Mouse (Mus musculus): Measurements from ENCODE around the gene Cpsf3. TPM values are rescaled to one million over a fixed set of nuclear protein-coding genes. Genes with fewer than 3 reads are reported as not detected.

The Cpsf3 gene
- polyA plus RNA-seq, 1 experiment from 2014 or later, result 30.3 TPM

GRCm38 (mm10) chr12:21318143-21318895, 33.1 kb downstream of the Cpsf3 start:
- H3K27ac ChIP-seq (ENCODE audit: low read depth), result no peak overlapping the region
- 79% methylated on average over 12 of the region's 12 CpGs for WGBS (ENCODE audit: insufficient replicate concordance)
- DNase-seq (peak; percentile 70), ATAC-seq (no peak)
- H3K4me2 ChIP-seq (ENCODE audit: low read depth, low read length), result no peak overlapping the region
- peaks cover 19% of the 10 kb centered on the region for H3K4me1 ChIP-seq (ENCODE audit: insufficient read depth)
- peaks cover 40% of the 10 kb centered on the region for H3K36me3 ChIP-seq (replicated peaks; ENCODE audit: insufficient read depth, low read length)
- H3K9ac ChIP-seq (replicated peaks), result no peak overlapping the region
- TF ChIP-seq EP300 (IDR thresholded peaks at IDR 0.05; ENCODE audit: low read depth) (no peak), CTCF (IDR thresholded peaks at IDR 0.05; ENCODE audit: low read depth) (peak; percentile 87)
- H3K4me3 ChIP-seq (ENCODE audit: low read depth, low read length), result no peak overlapping the region
- no peaks in the 10 kb centered on the region for H3K27me3 ChIP-seq (ENCODE audit: insufficient read depth, low read length)
- H3K9me3 ChIP-seq (ENCODE audit: low read length), result no peaks in the 10 kb centered on the region

- ATAC-seq, result no peak
- no peaks in the 10 kb centered on the region for H3K27me3 ChIP-seq (ENCODE audit: insufficient read depth, low read length)
- H3K9me3 ChIP-seq (ENCODE audit: low read length), result no peaks in the 10 kb centered on the region
- H3K27ac ChIP-seq (ENCODE audit: low read depth), result no peak overlapping the region
- 75% methylated on average over 4 of the region's 4 CpGs for WGBS (ENCODE audit: insufficient replicate concordance)
- no peak for TF ChIP-seq EP300 (IDR thresholded peaks at IDR 0.05; ENCODE audit: low read depth)
- no peak for TF ChIP-seq CTCF (IDR thresholded peaks at IDR 0.05; ENCODE audit: low read depth)
- DNase-seq, result no peak
- H3K4me3 ChIP-seq (ENCODE audit: low read depth, low read length), result no peak overlapping the region
- no peak overlapping the region for H3K4me2 ChIP-seq (ENCODE audit: low read depth, low read length)
- peaks cover 19% of the 10 kb centered on the region for H3K4me1 ChIP-seq (ENCODE audit: insufficient read depth)
- H3K36me3 ChIP-seq (replicated peaks; ENCODE audit: insufficient read depth, low read length), result peaks cover 28% of the 10 kb centered on the region
- no peak overlapping the region for H3K9ac ChIP-seq (replicated peaks)
Observed at GRCm38 (mm10) chr12:21320317-21320716, 35.1 kb downstream of the Cpsf3 start.

- no peaks in the 10 kb centered on the region for H3K27me3 ChIP-seq (ENCODE audit: insufficient read depth, low read length)
- no peaks in the 10 kb centered on the region for H3K9me3 ChIP-seq (ENCODE audit: low read length)
- TF ChIP-seq CTCF (IDR thresholded peaks at IDR 0.05; ENCODE audit: low read depth) (no peak), EP300 (IDR thresholded peaks at IDR 0.05; ENCODE audit: low read depth) (no peak)
- 71% methylated on average over 9 of the region's 9 CpGs for WGBS (ENCODE audit: insufficient replicate concordance)
- no peak for DNase-seq
- no peak overlapping the region for H3K4me3 ChIP-seq (ENCODE audit: low read depth, low read length)
- H3K9ac ChIP-seq (replicated peaks), result no peak overlapping the region
- no peak overlapping the region for H3K4me2 ChIP-seq (ENCODE audit: low read depth, low read length)
- peaks cover 34% of the 10 kb centered on the region for H3K36me3 ChIP-seq (replicated peaks; ENCODE audit: insufficient read depth, low read length)
- H3K27ac ChIP-seq (ENCODE audit: low read depth), result no peak overlapping the region
- no peak for ATAC-seq
- peaks cover 15% of the 10 kb centered on the region for H3K4me1 ChIP-seq (ENCODE audit: insufficient read depth)
Observed at GRCm38 (mm10) chr12:21321170-21321569, 36.0 kb downstream of the Cpsf3 start.

GRCm38 (mm10) chr12:21322296-21322695, 37.1 kb downstream of the Cpsf3 start:
- WGBS (ENCODE audit: insufficient replicate concordance), result 75% methylated on average over 4 of the region's 4 CpGs
- no peak overlapping the region for H3K27ac ChIP-seq (ENCODE audit: low read depth)
- H3K4me3 ChIP-seq (ENCODE audit: low read depth, low read length), result no peak overlapping the region
- H3K9ac ChIP-seq (replicated peaks), result no peak overlapping the region
- ATAC-seq (no peak), DNase-seq (no peak)
- no peak for TF ChIP-seq EP300 (IDR thresholded peaks at IDR 0.05; ENCODE audit: low read depth)
- TF ChIP-seq CTCF (IDR thresholded peaks at IDR 0.05; ENCODE audit: low read depth), result no peak
- H3K9me3 ChIP-seq (ENCODE audit: low read length), result no peaks in the 10 kb centered on the region
- peaks cover 45% of the 10 kb centered on the region for H3K36me3 ChIP-seq (replicated peaks; ENCODE audit: insufficient read depth, low read length)
- H3K4me1 ChIP-seq (ENCODE audit: insufficient read depth), result peaks cover 10% of the 10 kb centered on the region
- H3K4me2 ChIP-seq (ENCODE audit: low read depth, low read length), result no peak overlapping the region
- no peaks in the 10 kb centered on the region for H3K27me3 ChIP-seq (ENCODE audit: insufficient read depth, low read length)

- no peak overlapping the region for H3K4me2 ChIP-seq (ENCODE audit: low read depth, low read length)
- WGBS (ENCODE audit: insufficient replicate concordance), result 79% methylated on average over 9 of the region's 9 CpGs
- peaks cover 5% of the 10 kb centered on the region for H3K4me1 ChIP-seq (ENCODE audit: insufficient read depth)
- H3K4me3 ChIP-seq (ENCODE audit: low read depth, low read length), result no peak overlapping the region
- no peak for ATAC-seq
- H3K9me3 ChIP-seq (ENCODE audit: low read length), result no peaks in the 10 kb centered on the region
- peaks cover 50% of the 10 kb centered on the region for H3K36me3 ChIP-seq (replicated peaks; ENCODE audit: insufficient read depth, low read length)
- H3K27me3 ChIP-seq (ENCODE audit: insufficient read depth, low read length), result no peaks in the 10 kb centered on the region
- no peak overlapping the region for H3K9ac ChIP-seq (replicated peaks)
- DNase-seq, result no peak
- TF ChIP-seq EP300 (IDR thresholded peaks at IDR 0.05; ENCODE audit: low read depth), result no peak
- no peak for TF ChIP-seq CTCF (IDR thresholded peaks at IDR 0.05; ENCODE audit: low read depth)
- no peak overlapping the region for H3K27ac ChIP-seq (ENCODE audit: low read depth)
Observed at GRCm38 (mm10) chr12:21322856-21323255, 37.7 kb downstream of the Cpsf3 start.

GRCm38 (mm10) chr12:21324101-21324500, 38.9 kb downstream of the Cpsf3 start:
- H3K4me3 ChIP-seq (ENCODE audit: low read depth, low read length), result no peak overlapping the region
- H3K27me3 ChIP-seq (ENCODE audit: insufficient read depth, low read length), result no peaks in the 10 kb centered on the region
- WGBS (ENCODE audit: insufficient replicate concordance), result 73% methylated on average over 5 of the region's 5 CpGs
- no peak overlapping the region for H3K27ac ChIP-seq (ENCODE audit: low read depth)
- no peak overlapping the region for H3K9ac ChIP-seq (replicated peaks)
- TF ChIP-seq CTCF (IDR thresholded peaks at IDR 0.05; ENCODE audit: low read depth) (no peak), EP300 (IDR thresholded peaks at IDR 0.05; ENCODE audit: low read depth) (no peak)
- peaks cover 49% of the 10 kb centered on the region for H3K36me3 ChIP-seq (replicated peaks; ENCODE audit: insufficient read depth, low read length)
- no peak overlapping the region for H3K4me2 ChIP-seq (ENCODE audit: low read depth, low read length)
- 0 out of 2 replicates have a peak, but pooled peaks cover 3% of the 10 kb centered on the region for H3K4me1 ChIP-seq (ENCODE audit: insufficient read depth)
- ATAC-seq, result no peak
- no peak for DNase-seq
- H3K9me3 ChIP-seq (ENCODE audit: low read length), result no peaks in the 10 kb centered on the region
